Mouse (Mus musculus) lung, postnatal 0 days (tissue): ENCODE results near the gene Helq.

ENCODE experiments used
- CTCF ChIP-seq: IDR thresholded peaks from 2 replicates; pipeline ENCODE4 v1.5.1; 2016; ENCODE audit warnings: antibody characterized with exemption, mild to moderate bottlenecking
- EP300 ChIP-seq: IDR thresholded peaks from 2 replicates; pipeline ENCODE4 v1.6.1; 2016; ENCODE audit warnings: antibody characterized with exemption, mild to moderate bottlenecking, control low read depth

GRCm38 (mm10) chr5:100798165-100798860 is at the start of gene Helq, which contains the start of gene Mrps18c:
- no peak for TF ChIP-seq CTCF
- TF ChIP-seq EP300 = no peak; the same call in 1 of the 2 replicates
